Comparison of ENCODE assay signal across 14 mouse cellular contexts in the genomic region with DNA sequence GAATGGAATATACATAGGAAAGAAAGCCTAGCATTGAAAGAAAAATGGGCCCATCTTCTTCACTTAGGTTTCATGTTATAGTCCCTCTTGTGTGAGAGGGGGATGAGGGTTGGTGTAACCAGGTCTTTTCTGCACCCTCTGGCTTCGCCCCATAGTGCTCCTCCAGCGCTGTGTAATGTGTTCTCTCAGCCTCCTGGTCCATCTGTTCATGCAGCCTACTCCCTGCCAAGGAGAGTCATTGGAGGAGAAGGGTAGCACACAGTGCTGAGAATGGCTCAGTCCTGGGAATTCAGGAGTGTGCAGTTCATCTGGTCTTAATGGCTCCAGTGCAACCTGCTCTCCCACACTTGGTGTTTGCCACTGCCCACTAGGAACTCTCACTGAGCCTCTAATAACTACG. TPM values are rescaled to one million over a fixed set of nuclear protein-coding genes. Genes with fewer than 3 reads are reported as not detected.
DNase-seq lines count a peak whose midpoint lies in the region; ATAC-seq lines count a peak whose summit lies in the region.
"Had no signal": no experiment of that assay in that cellular context is flagged by ENCODE, and none has a peak within 500 bp of the region (broad histone marks: within the 10 kb centered on the region; RNA-seq: fewer than 3 reads in every experiment).

No protein-coding gene starts in this region.

- DNase-seq in cerebellum, postnatal 4 days (ENCODE audit: low spot score in 2 of 2) = no peak
- peak; percentile 57 to 76 for DNase-seq in left cerebral cortex, adult 18-20 months (ENCODE audit: low spot score in 2 of 2)
- DNase-seq in left cerebral cortex, postnatal 10 days (ENCODE audit: extremely low spot score in 1 of 2, low spot score in 2 of 2) = no peak
- peak; percentile 77 to 80 for DNase-seq in cerebellum, postnatal 36 days
- DNase-seq in right cerebral cortex, postnatal 36 days (ENCODE audit: low spot score in 2 of 2) = peak; percentile 48 to 76
- DNase-seq in retina, postnatal 1 day = no peak
- no peak for DNase-seq in heart, postnatal 25 days (ENCODE audit: low spot score)
- DNase-seq: heart, adult 18-20 months; heart, postnatal 36 days; kidney, postnatal 10 days; lung, adult 2 months had no signal

- intact Hi-C loops in left cerebral cortex, postnatal 10 days (cut with DNase I) = no loop called here
- intact Hi-C loops in heart, postnatal 25 days (cut with DNase I) = no loop called here

- ATAC-seq in cerebellum, adult (ENCODE audit: insufficient number of reproducible peaks, low FRiP score, low TSS enrichment) = peak; percentile 94
- ATAC-seq: intestine, embryonic 15.5 days; Patski had no signal

RNA-seq across cellular contexts. Expression of gene Lrrc4, which starts 30.6 kb away (rescaled TPM):
- total RNA-seq in left cerebral cortex, adult 18-20 months (2021) = 100 to 1,000 TPM; 108 to 117 TPM
- total RNA-seq in left cerebral cortex, postnatal 10 days (2021) = 10 to 100 TPM; 73.3 to 73.8 TPM
- total RNA-seq in heart, postnatal 25 days (2021) = under 1 TPM; 0.23 to 0.36 TPM

Comparison
In these comparisons a context has a peak if more than half of its experiments do, and no peak if none do; other contexts are left out.
1. DNase-seq: peak in left cerebral cortex, adult 18-20 months (2 of 2), cerebellum, postnatal 36 days (2 of 2) and right cerebral cortex, postnatal 36 days (2 of 2); none in cerebellum, postnatal 4 days (0 of 2), left cerebral cortex, postnatal 10 days (0 of 2), retina, postnatal 1 day (single experiment) and heart, postnatal 25 days (single experiment).
2. RNA of gene Lrrc4, which starts 30.6 kb away (total RNA-seq): 108 to 117 TPM in left cerebral cortex, adult 18-20 months and 73.3 to 73.8 TPM in left cerebral cortex, postnatal 10 days; 0.23 to 0.36 TPM in heart, postnatal 25 days; every median in the first group is over 10 times any median in the second.